Mouse (Mus musculus) CH12.LX (cell line): ENCODE measurements around the gene Tvp23a. TPM values are rescaled to one million over a fixed set of nuclear protein-coding genes. Genes with fewer than 3 reads are reported as not detected.

ENCODE experiments used
- DNase-seq: peaks from one replicate; pipeline ENCODE4 v3.0.0-alpha.2; 2013; ENCODE audit errors: extremely low read depth
- H3K27ac ChIP-seq: 2 replicates; pipeline ENCODE4 v1.5.1; 2012; ENCODE audit warnings: low read depth, mild to moderate bottlenecking, control low read depth, moderate library complexity; ENCODE audit not compliant: insufficient read depth
- H3K27me3 ChIP-seq: replicated peaks from 2 replicates; pipeline ENCODE3; 2012; ENCODE audit warnings: inconsistent platforms
- H3K36me3 ChIP-seq, 2 experiments: replicated peaks in 1 of 2; 2 replicates each; pipeline versions ENCODE3 to v1.6.1; 2012; ENCODE audit warnings: inconsistent platforms in 1 of 2, low read length in 1 of 2, mild to moderate bottlenecking in 1 of 2, mixed read lengths in 1 of 2, moderate library complexity in 1 of 2; ENCODE audit not compliant: control insufficient read depth in 1 of 2, insufficient read depth in 1 of 2
- H3K4me1 ChIP-seq, 2 experiments: 2 replicates each; pipeline ENCODE4 v1.6.1; 2012; ENCODE audit warnings: inconsistent platforms in 1 of 2, moderate library complexity in 1 of 2; ENCODE audit not compliant: insufficient read depth in 2 of 2, control insufficient read depth in 1 of 2
- H3K4me2 ChIP-seq: 2 replicates; pipeline ENCODE4 v1.6.1; 2012; ENCODE audit warnings: low read depth, mild to moderate bottlenecking, control low read depth; ENCODE audit not compliant: poor library complexity, insufficient read depth, severe bottlenecking
- H3K4me3 ChIP-seq, 3 experiments: fragments of 150-350 bp in 1 of 3; sonication (generic) in 1 of 3; replicated peaks in 1 of 3; 2 replicates each; pipeline versions ENCODE3 to v1.5.1; 2011 to 2012; ENCODE audit warnings: low read depth in 2 of 3, low read length in 2 of 3, mild to moderate bottlenecking in 2 of 3, moderate library complexity in 2 of 3, control low read depth in 1 of 3, improper control_type of control experiment in 1 of 3, inconsistent platforms in 1 of 3, mixed read lengths in 1 of 3; ENCODE audit not compliant: poor library complexity in 1 of 3
- H3K79me2 ChIP-seq: replicated peaks from 2 replicates; pipeline ENCODE4 v1.6.1; 2012; ENCODE audit warnings: mild to moderate bottlenecking, moderate library complexity; ENCODE audit not compliant: control insufficient read depth, poor library complexity, insufficient read depth, severe bottlenecking; ENCODE audit errors: extremely low read depth
- H3K9ac ChIP-seq: 2 replicates; pipeline ENCODE4 v1.6.1; 2012; ENCODE audit warnings: low read depth, mild to moderate bottlenecking, control low read depth, moderate library complexity; ENCODE audit not compliant: insufficient read depth
- H3K9me3 ChIP-seq: replicated peaks from 2 replicates; pipeline ENCODE3; 2012; ENCODE audit warnings: low read length, inconsistent platforms, mixed read lengths
- CHD2 ChIP-seq: IDR thresholded peaks from 2 replicates; pipeline ENCODE4 v1.6.1; 2011; ENCODE audit warnings: low read length, improper control_type of control experiment
- CTCF ChIP-seq, 2 experiments: IDR thresholded peaks in 1 of 2; conservative IDR thresholded peaks in 1 of 2; 2 replicates each; pipeline ENCODE4 v1.5.1; 2011 to 2012; ENCODE audit warnings: low read depth in 2 of 2, low read length in 2 of 2, improper control_type of control experiment in 1 of 2, inconsistent platforms in 1 of 2, mild to moderate bottlenecking in 1 of 2, moderate library complexity in 1 of 2
- E2F4 ChIP-seq: IDR thresholded peaks from 2 replicates; pipeline ENCODE4 v1.6.1; 2011; ENCODE audit warnings: low read depth, low read length, improper control_type of control experiment; ENCODE audit not compliant: insufficient replicate concordance
- ELF1 ChIP-seq: IDR thresholded peaks from 2 replicates; pipeline ENCODE4 v1.6.1; 2014; ENCODE audit warnings: low read depth, mild to moderate bottlenecking, inconsistent platforms, low read length, improper control_type of control experiment
- ETS1 ChIP-seq: conservative IDR thresholded peaks from 2 replicates; pipeline ENCODE4 v1.6.1; 2012; ENCODE audit warnings: low read depth, mild to moderate bottlenecking, inconsistent platforms, low read length, improper control_type of control experiment, moderate library complexity
- HCFC1 ChIP-seq: IDR thresholded peaks from 2 replicates; pipeline ENCODE4 v1.6.1; 2012; ENCODE audit warnings: low read depth, mild to moderate bottlenecking, inconsistent platforms, low read length, improper control_type of control experiment
- IRF4 ChIP-seq: IDR thresholded peaks from 2 replicates; pipeline ENCODE4 v1.6.1; 2014; ENCODE audit warnings: low read depth, mild to moderate bottlenecking, inconsistent platforms, low read length, improper control_type of control experiment
- JUN ChIP-seq: IDR thresholded peaks from 2 replicates; pipeline ENCODE4 v1.6.1; 2011; ENCODE audit warnings: low read depth, mild to moderate bottlenecking, low read length, improper control_type of control experiment, moderate library complexity; ENCODE audit not compliant: insufficient read depth
- MAFK ChIP-seq: IDR thresholded peaks from 2 replicates; pipeline ENCODE4 v1.6.1; 2011; ENCODE audit warnings: low read length, improper control_type of control experiment; ENCODE audit not compliant: insufficient replicate concordance
- MAX ChIP-seq: IDR thresholded peaks from 2 replicates; pipeline ENCODE4 v1.6.1; 2011; ENCODE audit warnings: low read length, improper control_type of control experiment
- MAZ ChIP-seq: IDR thresholded peaks from 2 replicates; pipeline ENCODE4 v1.6.1; 2012; ENCODE audit warnings: low read depth, mild to moderate bottlenecking, inconsistent platforms, low read length, improper control_type of control experiment, moderate library complexity
- MEF2A ChIP-seq: IDR thresholded peaks from 2 replicates; pipeline ENCODE4 v1.6.1; 2014; ENCODE audit warnings: low read depth, mild to moderate bottlenecking, inconsistent platforms, low read length, improper control_type of control experiment, borderline replicate concordance
- MXI1 ChIP-seq: IDR thresholded peaks from 2 replicates; pipeline ENCODE4 v1.6.1; 2011; ENCODE audit warnings: mild to moderate bottlenecking, low read depth, low read length, improper control_type of control experiment
- NRF1 ChIP-seq: IDR thresholded peaks from 2 replicates; pipeline ENCODE4 v1.6.1; 2014; ENCODE audit warnings: low read depth, mild to moderate bottlenecking, inconsistent platforms, low read length, improper control_type of control experiment, moderate library complexity
- POLR2AphosphoS2 ChIP-seq: IDR thresholded peaks from 2 replicates; pipeline ENCODE4 v1.6.1; 2011; ENCODE audit warnings: low read depth, low read length, improper control_type of control experiment
- RCOR1 ChIP-seq: conservative IDR thresholded peaks from 2 replicates; pipeline ENCODE4 v1.6.1; 2012; ENCODE audit warnings: low read depth, mild to moderate bottlenecking, inconsistent platforms, low read length, improper control_type of control experiment
- SIN3A ChIP-seq: IDR thresholded peaks from 2 replicates; pipeline ENCODE4 v1.6.1; 2012; ENCODE audit warnings: low read length, improper control_type of control experiment, inconsistent platforms
- TBP ChIP-seq: conservative IDR thresholded peaks from 2 replicates; pipeline ENCODE4 v1.6.1; 2011; ENCODE audit warnings: low read depth, low read length, improper control_type of control experiment
- TCF12 ChIP-seq: IDR thresholded peaks from 2 replicates; pipeline ENCODE4 v1.6.1; 2014; ENCODE audit warnings: low read depth, mild to moderate bottlenecking, inconsistent platforms, low read length, improper control_type of control experiment
- USF2 ChIP-seq: conservative IDR thresholded peaks from 2 replicates; pipeline ENCODE4 v1.6.1; 2011; ENCODE audit warnings: low read depth, low read length, improper control_type of control experiment
- ZMIZ1 ChIP-seq: IDR thresholded peaks from 2 replicates; pipeline ENCODE4 v1.6.1; 2012; ENCODE audit warnings: low read depth, mild to moderate bottlenecking, inconsistent platforms, low read length, improper control_type of control experiment
- dilution Hi-C: fragments of 300-500 bp; cut with MboI; formaldehyde crosslinking; loops from 2 replicates; pipeline ENCODE4 v1.14.3; 2020; ENCODE audit warnings: low sequenced_read_pairs; ENCODE audit not compliant: extremely low pct_unique_long_range_greater_than_20kb, extremely low pct_ligation_motif_present
- in situ Hi-C: fragments of 300-500 bp; cut with MboI; formaldehyde crosslinking; loops from 3 replicates; pipeline ENCODE4 v1.14.3; 2019; ENCODE audit warnings: low sequenced_read_pairs, low pct_ligation_motif_present, low pct_unique_long_range_greater_than_20kb, mixed read lengths
- polyA plus RNA-seq: library from polyadenylated mRNA; unstranded; fragments of >175 nt; gene quantifications from 2 replicates; pipeline ENCODE4 v1.2.1, GENCODE M21; 2012; ENCODE audit warnings: low read depth; ENCODE audit not compliant: insufficient read length
- total RNA-seq, 2 experiments: library from RNA; depleted of rRNA; stranded (reverse); fragments of 300-350 nt in 1 of 2; fragments of >200 nt in 1 of 2; gene quantifications; 2 replicates each; pipeline ENCODE4 v1.2.3; 2012 to 2014

Tvp23a gene
- total and polyA plus RNA-seq, 3 experiments: 0.68 to 1.8 TPM; not detected in 1

- no peak overlapping the region for H3K9ac ChIP-seq
- H3K4me2 ChIP-seq: no peak overlapping the region
- dilution Hi-C loops: no loop called here
- peaks cover 20% of the 10 kb centered on the region for H3K27me3 ChIP-seq
- no peak overlapping the region for H3K27ac ChIP-seq
- no peak for TF ChIP-seq IRF4
- no peak for TF ChIP-seq MEF2A
- no peak for TF ChIP-seq ELF1
- no peak for TF ChIP-seq MAX
- no peak for TF ChIP-seq HCFC1
- no peak for TF ChIP-seq CHD2
- TF ChIP-seq ZMIZ1: no peak
- no peak for TF ChIP-seq RCOR1
- no peak for TF ChIP-seq TCF12
- TF ChIP-seq TBP: no peak
- no peak for DNase-seq
- H3K4me3 ChIP-seq: no peak overlapping the region
- no peaks in the 10 kb centered on the region for H3K79me2 ChIP-seq
- H3K36me3 ChIP-seq: no peaks in the 10 kb centered on the region
- in situ Hi-C loops: loop anchor here (25.0 kb wide), 1 partner anchor 290 kb away; no protein-coding TSS in a partner anchor
- no peaks in the 10 kb centered on the region for H3K9me3 ChIP-seq
- no peaks in the 10 kb centered on the region for H3K4me1 ChIP-seq
Observed at GRCm38 (mm10) chr16:10377286-10377685, 69.9 kb downstream of the Tvp23a start.

GRCm38 (mm10) chr16:10374254-10375011, 72.7 kb downstream of the Tvp23a start:
- DNase-seq: no peak
- no peaks in the 10 kb centered on the region for H3K36me3 ChIP-seq
- no peak overlapping the region for H3K9ac ChIP-seq
- no peak overlapping the region for H3K27ac ChIP-seq
- peaks cover 14% of the 10 kb centered on the region for H3K27me3 ChIP-seq
- H3K9me3 ChIP-seq: no peaks in the 10 kb centered on the region
- H3K4me3 ChIP-seq: no peak overlapping the region
- no peaks in the 10 kb centered on the region for H3K79me2 ChIP-seq
- dilution Hi-C loops: no loop called here
- TF ChIP-seq MAZ (no peak), CHD2 (no peak), POLR2AphosphoS2 (no peak)
- TF ChIP-seq, all 38 proteins: peak for 0
- in situ Hi-C loops: loop anchor here (25.0 kb wide), 1 partner anchor 287 kb away; no protein-coding TSS in a partner anchor
- Histone ChIP-seq H3K4me1 (no peaks in the 10 kb centered on the region), H3K4me2 (no peak overlapping the region)

- in situ Hi-C loops (no loop called here), dilution Hi-C loops (no loop called here)
- TF ChIP-seq MXI1: no peak
- TF ChIP-seq USF2: no peak
- TF ChIP-seq CTCF (conservative IDR thresholded peaks at IDR 0.05 in 1 of 2, IDR thresholded peaks at IDR 0.05 in 1 of 2; ENCODE audit: low read depth in 2 of 2, low read length in 2 of 2): no peak
- TF ChIP-seq E2F4: no peak
- no peak for TF ChIP-seq RCOR1
- TF ChIP-seq MAFK: no peak
- no peak for TF ChIP-seq NRF1
- no peak for TF ChIP-seq ETS1
- no peak for TF ChIP-seq IRF4
- TF ChIP-seq JUN: no peak
- no peak for TF ChIP-seq SIN3A
- TF ChIP-seq TBP: no peak
- no peak for TF ChIP-seq MAZ
- Histone ChIP-seq H3K36me3 (no peaks in the 10 kb centered on the region), H3K9ac (no peak overlapping the region), H3K4me2 (no peak overlapping the region), H3K9me3 (no peaks in the 10 kb centered on the region), H3K4me3 (no peak overlapping the region), H3K27ac (no peak overlapping the region), H3K4me1 (no peaks in the 10 kb centered on the region), H3K79me2 (no peaks in the 10 kb centered on the region), H3K27me3 (peaks cover 2% of the 10 kb centered on the region)
- DNase-seq: no peak
Observed at GRCm38 (mm10) chr16:10372372-10372771, 74.8 kb downstream of the Tvp23a start.
